Mouse (Mus musculus): Measurements from ENCODE around the gene Kcnt1. TPM values are rescaled to one million over a fixed set of nuclear protein-coding genes. Genes with fewer than 3 reads are reported as not detected.

The Kcnt1 gene
- polyA plus RNA-seq, 1 experiment, result not detected

DNA sequence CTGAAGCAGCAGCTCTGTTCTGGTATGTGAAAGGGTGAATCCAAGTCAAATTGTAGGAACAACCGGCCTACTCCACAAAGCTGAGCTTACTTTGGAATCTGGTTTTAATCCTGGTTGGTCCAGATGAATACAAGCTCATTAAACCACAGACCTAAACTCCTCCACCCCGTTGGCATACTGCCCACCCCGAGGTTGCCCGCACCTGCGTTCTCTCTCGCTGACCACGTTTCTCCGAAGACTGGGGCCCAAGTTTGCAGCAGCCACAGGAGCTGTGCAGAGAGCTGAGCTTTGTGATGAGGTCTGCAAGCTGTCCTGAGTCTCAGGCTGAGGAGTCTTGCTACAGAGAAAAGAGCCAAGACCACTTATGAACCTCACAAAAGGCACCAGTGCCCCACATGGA is 17.0 kb upstream of the Kcnt1 start:
- Histone ChIP-seq H3K4me1 (ENCODE audit: control insufficient read depth, insufficient read depth, low read length) (no peaks in the 10 kb centered on the region), H3K4me3 (ENCODE audit: insufficient read depth, low read length) (no peak overlapping the region), H3K27ac (ENCODE audit: insufficient read depth, low read depth, low read length) (no peak overlapping the region)
- TF ChIP-seq CTCF (IDR thresholded peaks at IDR 0.05; ENCODE audit: low read depth, low read length) (no peak), POLR2A (IDR thresholded peaks at IDR 0.05; ENCODE audit: borderline replicate concordance, low read depth, low read length) (no peak)

DNA sequence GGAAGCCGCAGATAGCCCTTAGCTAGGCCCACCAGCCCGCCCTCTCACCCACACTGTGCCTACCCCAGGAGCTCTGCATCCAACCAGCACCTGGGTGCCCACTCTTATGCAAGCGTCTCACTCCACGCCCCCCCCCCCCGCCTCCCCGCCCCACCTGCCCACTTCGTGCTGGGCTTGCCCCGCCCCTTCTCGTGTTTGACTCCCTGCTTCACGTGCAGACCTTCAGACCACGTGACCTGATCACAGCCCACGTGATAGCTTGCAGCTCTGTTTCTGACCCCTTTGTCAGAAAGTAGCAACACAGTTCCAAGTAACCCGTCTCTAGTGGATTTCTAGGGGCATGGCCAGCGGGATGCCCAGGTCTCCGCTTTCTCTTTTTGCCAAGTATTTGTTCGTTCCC is 16.3 kb upstream of the Kcnt1 start, which contains the start of gene Sohlh1:
Gene Sohlh1, minus strand, starts transcription at position 23 of the 400 bp plus-strand sequence.
- TF ChIP-seq POLR2A (IDR thresholded peaks at IDR 0.05; ENCODE audit: borderline replicate concordance, low read depth, low read length) (no peak), CTCF (IDR thresholded peaks at IDR 0.05; ENCODE audit: low read depth, low read length) (no peak)
- H3K4me1 ChIP-seq (ENCODE audit: control insufficient read depth, insufficient read depth, low read length), result no peaks in the 10 kb centered on the region
- H3K4me3 ChIP-seq (ENCODE audit: insufficient read depth, low read length), result no peak within 1 kb of the TSS
- H3K27ac ChIP-seq (ENCODE audit: insufficient read depth, low read depth, low read length), result no peak within 1 kb of the TSS

DNA sequence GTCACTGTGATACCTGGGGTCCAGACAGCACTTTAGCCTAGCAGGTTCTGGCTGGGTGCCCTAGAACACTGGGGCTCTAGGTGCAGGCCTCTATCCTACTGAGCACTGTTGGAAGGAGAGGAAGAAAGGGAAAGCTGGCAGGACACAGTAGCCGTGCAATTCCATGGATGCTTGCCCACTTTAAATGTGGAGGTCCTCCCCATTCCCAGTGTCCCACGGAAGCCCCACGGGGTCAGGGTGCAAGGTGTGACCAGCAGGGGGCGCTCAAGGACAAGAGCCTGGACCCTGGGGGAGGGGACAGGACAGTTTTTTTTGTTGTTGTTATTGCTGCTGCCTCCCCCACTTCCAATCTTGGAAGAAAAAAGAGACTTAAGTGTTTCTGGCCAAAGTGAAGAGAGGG is 13.2 kb upstream of the Kcnt1 start:
- TF ChIP-seq POLR2A (IDR thresholded peaks at IDR 0.05; ENCODE audit: borderline replicate concordance, low read depth, low read length) (no peak), CTCF (IDR thresholded peaks at IDR 0.05; ENCODE audit: low read depth, low read length) (peak; percentile 98)

DNA sequence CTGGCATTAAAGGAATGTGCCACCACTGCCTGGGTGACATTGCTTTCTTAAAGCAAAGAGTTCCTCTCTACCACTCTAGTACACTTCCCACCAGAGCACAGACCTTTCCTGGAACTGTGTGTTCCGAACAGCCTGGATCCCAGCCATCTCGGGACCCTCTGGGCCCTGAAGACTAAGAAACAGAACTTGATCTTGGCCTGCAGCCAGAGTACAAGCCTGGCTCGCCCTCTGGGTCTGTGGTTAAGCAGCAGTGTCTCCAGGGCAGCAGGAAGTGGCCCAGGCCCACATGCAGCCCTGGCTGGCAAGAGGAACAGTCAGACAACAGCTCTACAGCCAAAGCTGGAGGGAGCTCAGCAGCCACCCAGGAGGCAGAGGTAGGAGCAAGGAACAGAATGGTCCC is 10.9 kb upstream of the Kcnt1 start:
- peaks cover 9% of the 10 kb centered on the region for H3K4me1 ChIP-seq (ENCODE audit: control insufficient read depth, insufficient read depth, low read length)
- TF ChIP-seq POLR2A (IDR thresholded peaks at IDR 0.05; ENCODE audit: borderline replicate concordance, low read depth, low read length), result no peak
- H3K4me3 ChIP-seq (ENCODE audit: insufficient read depth, low read length), result no peak overlapping the region
- no peak overlapping the region for H3K27ac ChIP-seq (ENCODE audit: insufficient read depth, low read depth, low read length)

More for the DNA sequence above, 13.2 kb upstream of the Kcnt1 start:
- Histone ChIP-seq H3K4me1 (ENCODE audit: control insufficient read depth, insufficient read depth, low read length) (peaks cover 9% of the 10 kb centered on the region), H3K27ac (ENCODE audit: insufficient read depth, low read depth, low read length) (no peak overlapping the region), H3K4me3 (ENCODE audit: insufficient read depth, low read length) (no peak overlapping the region)

DNA sequence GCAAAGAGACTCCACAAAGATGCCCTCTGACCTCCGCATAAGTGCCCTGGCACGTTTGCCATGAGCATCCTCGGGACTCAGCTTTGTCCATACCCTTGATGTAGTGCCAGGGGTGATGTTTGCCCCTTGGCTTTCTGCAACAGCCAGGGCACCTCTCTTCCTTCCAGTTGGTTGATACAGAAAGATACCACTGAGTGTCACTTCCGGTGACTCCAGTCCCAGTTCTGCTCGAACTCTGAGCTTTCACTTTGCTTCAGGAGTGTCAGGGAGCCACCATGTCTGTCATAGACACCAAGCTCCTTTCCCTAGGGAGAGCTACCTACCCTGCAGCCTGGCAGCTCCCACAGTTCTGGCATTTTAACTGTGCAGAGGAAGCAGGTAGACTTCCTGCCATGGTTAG is 9.5 kb upstream of the Kcnt1 start:
- Histone ChIP-seq H3K4me1 (ENCODE audit: control insufficient read depth, insufficient read depth, low read length) (peaks cover 9% of the 10 kb centered on the region), H3K4me3 (ENCODE audit: insufficient read depth, low read length) (no peak overlapping the region), H3K27ac (ENCODE audit: insufficient read depth, low read depth, low read length) (no peak overlapping the region)
- TF ChIP-seq POLR2A (IDR thresholded peaks at IDR 0.05; ENCODE audit: borderline replicate concordance, low read depth, low read length) (no peak), CTCF (IDR thresholded peaks at IDR 0.05; ENCODE audit: low read depth, low read length) (no peak)

DNA sequence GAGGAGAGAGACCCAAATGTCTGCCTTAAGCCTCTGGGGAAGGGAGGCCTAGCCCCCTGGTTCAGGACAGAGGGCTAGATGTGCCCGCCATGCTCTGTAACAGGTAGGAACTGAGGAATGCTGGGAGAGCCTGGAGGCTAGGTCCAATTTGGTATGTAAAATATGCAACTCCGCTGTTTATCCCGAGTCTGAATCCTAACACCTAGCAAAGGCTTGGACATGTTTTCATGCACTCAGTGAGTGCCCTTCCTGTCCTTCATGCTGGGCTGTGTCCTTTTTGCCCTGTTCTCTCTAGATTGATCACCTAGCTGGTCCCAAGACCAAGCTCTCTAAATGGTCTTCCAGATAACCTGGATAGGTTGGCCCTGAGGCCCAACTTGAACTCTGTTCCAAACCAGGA is 3.6 kb upstream of the Kcnt1 start:
- H3K4me1 ChIP-seq (ENCODE audit: control insufficient read depth, insufficient read depth, low read length), result no peaks in the 10 kb centered on the region
- no peak for TF ChIP-seq POLR2A (IDR thresholded peaks at IDR 0.05; ENCODE audit: borderline replicate concordance, low read depth, low read length)
- TF ChIP-seq CTCF (IDR thresholded peaks at IDR 0.05; ENCODE audit: low read depth, low read length), result no peak
- no peak overlapping the region for H3K4me3 ChIP-seq (ENCODE audit: insufficient read depth, low read length)
- no peak overlapping the region for H3K27ac ChIP-seq (ENCODE audit: insufficient read depth, low read depth, low read length)

DNA sequence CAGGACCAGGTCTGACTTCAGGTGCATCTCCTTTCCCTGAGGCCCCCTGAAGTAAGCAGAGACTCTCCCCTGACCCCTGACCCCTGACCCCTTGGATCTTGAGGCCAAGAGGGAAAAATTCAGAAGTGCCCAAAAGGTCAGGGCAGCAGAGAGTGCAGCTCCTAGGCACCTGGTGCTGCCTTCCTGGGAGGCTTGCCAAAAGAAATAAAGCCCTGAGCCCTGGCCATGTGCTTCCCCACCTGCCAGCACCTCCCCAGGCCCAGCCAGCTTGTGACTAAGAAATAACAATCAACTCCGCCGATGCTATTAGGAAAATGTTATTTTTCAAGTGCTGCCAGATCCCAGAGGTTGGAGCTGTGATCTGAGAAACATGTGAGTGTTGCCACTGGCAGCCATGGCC is 1.5 kb upstream of the Kcnt1 start:
- TF ChIP-seq CTCF (IDR thresholded peaks at IDR 0.05; ENCODE audit: low read depth, low read length) (no peak), POLR2A (IDR thresholded peaks at IDR 0.05; ENCODE audit: borderline replicate concordance, low read depth, low read length) (no peak)
- Histone ChIP-seq H3K27ac (ENCODE audit: insufficient read depth, low read depth, low read length) (no peak overlapping the region), H3K4me3 (ENCODE audit: insufficient read depth, low read length) (no peak overlapping the region), H3K4me1 (ENCODE audit: control insufficient read depth, insufficient read depth, low read length) (no peaks in the 10 kb centered on the region)

DNA sequence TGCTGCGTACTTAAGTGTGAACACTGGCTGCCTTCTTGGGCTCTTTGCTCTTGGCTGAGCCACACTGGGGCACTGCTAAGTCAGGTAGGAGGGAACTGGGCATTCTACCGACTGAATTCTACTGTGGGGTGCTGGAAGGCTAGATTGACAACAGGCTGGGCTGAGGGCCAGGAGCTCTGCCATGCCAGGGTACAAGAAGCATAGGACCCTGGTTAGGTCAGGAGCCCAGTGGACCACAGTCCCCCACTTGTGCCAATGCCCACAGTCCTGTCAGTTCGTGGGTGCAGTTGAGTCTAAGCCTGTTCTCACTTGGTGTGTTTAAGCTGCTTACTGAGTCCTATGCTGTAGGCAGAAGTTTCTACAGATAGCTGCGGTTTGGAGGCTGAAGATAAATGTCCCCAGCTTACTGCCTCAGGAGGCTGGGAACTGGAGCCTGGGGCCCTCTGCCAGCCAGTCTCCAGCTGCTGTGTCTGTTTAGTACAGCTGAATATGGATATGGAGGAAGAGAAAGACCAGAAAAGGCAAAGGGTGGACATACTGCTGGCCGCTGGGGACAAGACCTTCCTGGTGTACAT is 751 bp upstream of the Kcnt1 start:
- TF ChIP-seq CTCF (IDR thresholded peaks at IDR 0.05; ENCODE audit: low read depth, low read length) (no peak), POLR2A (IDR thresholded peaks at IDR 0.05; ENCODE audit: borderline replicate concordance, low read depth, low read length) (no peak)
- H3K4me1 ChIP-seq (ENCODE audit: control insufficient read depth, insufficient read depth, low read length), result no peaks in the 10 kb centered on the region
- no peak overlapping the region for H3K27ac ChIP-seq (ENCODE audit: insufficient read depth, low read depth, low read length)
- H3K4me3 ChIP-seq (ENCODE audit: insufficient read depth, low read length), result no peak overlapping the region

DNA sequence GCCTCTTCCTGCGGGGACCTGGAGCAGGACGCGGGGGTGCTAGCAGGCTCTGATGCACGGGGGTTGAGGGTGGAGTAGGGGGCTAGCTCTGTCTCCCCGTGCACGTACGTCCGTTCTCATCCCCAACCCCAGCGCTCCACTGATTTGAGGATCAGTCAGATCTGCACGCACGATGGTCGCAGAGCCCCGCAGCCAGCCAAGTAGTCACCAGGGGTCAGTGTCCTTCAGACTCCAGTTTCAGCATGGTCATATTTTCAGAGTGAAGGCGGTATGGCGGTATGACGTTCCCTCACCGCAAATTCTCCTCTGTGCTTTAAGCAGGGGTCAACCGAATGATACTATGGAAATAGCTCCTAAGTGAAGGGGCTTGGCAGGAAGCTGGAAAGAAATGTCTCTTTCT is 696 bp downstream of the Kcnt1 start:
- H3K4me1 ChIP-seq (ENCODE audit: control insufficient read depth, insufficient read depth, low read length), result no peaks in the 10 kb centered on the region
- no peak overlapping the region for H3K4me3 ChIP-seq (ENCODE audit: insufficient read depth, low read length)
- H3K27ac ChIP-seq (ENCODE audit: insufficient read depth, low read depth, low read length), result no peak overlapping the region
- TF ChIP-seq POLR2A (IDR thresholded peaks at IDR 0.05; ENCODE audit: borderline replicate concordance, low read depth, low read length) (no peak), CTCF (IDR thresholded peaks at IDR 0.05; ENCODE audit: low read depth, low read length) (no peak)

DNA sequence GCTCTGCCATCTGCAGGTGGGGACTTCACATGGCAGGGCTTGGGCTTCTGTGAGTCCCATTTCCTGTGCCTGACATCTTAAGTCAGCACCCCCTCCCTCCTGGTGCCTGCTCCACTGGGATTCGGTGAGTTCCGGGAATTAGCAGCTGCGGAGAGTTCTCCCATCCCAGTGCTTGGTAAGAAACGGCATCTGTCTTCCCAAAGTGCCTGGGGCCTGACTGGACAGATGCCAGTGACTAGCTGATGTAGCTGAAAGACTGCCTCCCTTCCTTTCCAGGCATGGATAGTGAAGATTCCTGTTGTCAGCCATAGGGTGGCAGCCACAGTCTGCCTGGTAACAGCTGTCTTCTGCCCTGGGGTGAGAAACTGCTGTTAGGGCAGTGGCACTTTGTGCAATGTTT is 1.9 kb downstream of the Kcnt1 start:
- no peak overlapping the region for H3K4me3 ChIP-seq (ENCODE audit: insufficient read depth, low read length)
- TF ChIP-seq CTCF (IDR thresholded peaks at IDR 0.05; ENCODE audit: low read depth, low read length), result no peak
- no peak for TF ChIP-seq POLR2A (IDR thresholded peaks at IDR 0.05; ENCODE audit: borderline replicate concordance, low read depth, low read length)
- no peak overlapping the region for H3K27ac ChIP-seq (ENCODE audit: insufficient read depth, low read depth, low read length)
- no peaks in the 10 kb centered on the region for H3K4me1 ChIP-seq (ENCODE audit: control insufficient read depth, insufficient read depth, low read length)

DNA sequence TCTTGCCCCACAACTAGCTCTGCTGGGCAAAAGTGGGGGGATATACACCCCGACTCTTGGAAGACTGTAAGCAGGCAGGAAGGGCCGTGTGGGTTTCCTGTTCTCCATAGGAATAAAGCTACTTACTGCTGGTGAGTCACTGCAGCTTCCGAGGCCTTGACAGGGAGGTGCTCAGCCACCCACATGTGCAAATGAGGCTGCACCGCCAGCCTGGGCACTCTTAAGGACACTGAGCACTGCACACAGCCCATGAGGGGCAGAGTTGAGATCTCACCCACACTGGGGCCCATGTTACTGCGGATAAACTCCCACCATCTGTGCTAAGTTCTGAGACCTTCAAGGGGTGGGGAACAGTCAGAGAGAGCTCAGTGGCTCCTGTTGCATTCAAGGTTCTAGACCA is 3.1 kb downstream of the Kcnt1 start:
- no peaks in the 10 kb centered on the region for H3K4me1 ChIP-seq (ENCODE audit: control insufficient read depth, insufficient read depth, low read length)
- H3K27ac ChIP-seq (ENCODE audit: insufficient read depth, low read depth, low read length), result no peak overlapping the region
- no peak overlapping the region for H3K4me3 ChIP-seq (ENCODE audit: insufficient read depth, low read length)
- TF ChIP-seq CTCF (IDR thresholded peaks at IDR 0.05; ENCODE audit: low read depth, low read length) (no peak), POLR2A (IDR thresholded peaks at IDR 0.05; ENCODE audit: borderline replicate concordance, low read depth, low read length) (no peak)
